Mouse (Mus musculus): ENCODE measurements around the gene Phf12. TPM values are rescaled to one million over a fixed set of nuclear protein-coding genes. Genes with fewer than 3 reads are reported as not detected.
A peak's percentile ranks its signal among the peaks of the same experiment; 100 is the strongest.

Phf12 gene
- polyA plus RNA-seq, 1 experiment = 21.9 TPM

GRCm38 (mm10) chr11:78053078-78053477 is 70.5 kb downstream of the Phf12 start:
- no peaks in the 10 kb centered on the region for H3K79me3 ChIP-seq (ENCODE audit: low read depth)
- peaks cover 16% of the 10 kb centered on the region for H3K36me3 ChIP-seq (ENCODE audit: control insufficient read depth, insufficient read depth)
- H3ac ChIP-seq (ENCODE audit: control insufficient read depth, insufficient read length, low read depth) = no peak overlapping the region
- no peaks in the 10 kb centered on the region for H3K27me3 ChIP-seq (ENCODE audit: control insufficient read depth, insufficient read depth, insufficient read length)
- TF ChIP-seq CTCF (IDR thresholded peaks at IDR 0.05; ENCODE audit: control insufficient read depth, insufficient read depth, insufficient read length) = no peak
- no peak for TF ChIP-seq CEBPB (IDR thresholded peaks at IDR 0.05; ENCODE audit: low read depth)
- TF ChIP-seq MYOG (IDR thresholded peaks at IDR 0.05; ENCODE audit: control insufficient read depth, extremely low read depth, insufficient read length) = no peak
- no peak for TF ChIP-seq USF1 (IDR thresholded peaks at IDR 0.05; ENCODE audit: low read depth)
- TF ChIP-seq FOSL1 (IDR thresholded peaks at IDR 0.05; ENCODE audit: insufficient read depth, low read length, poor library complexity, severe bottlenecking) = no peak
- no peak for TF ChIP-seq MYOD1 (IDR thresholded peaks at IDR 0.05; ENCODE audit: control insufficient read depth, insufficient read length, low read depth)
- TF ChIP-seq MAX (IDR thresholded peaks at IDR 0.05) = no peak
- H3K79me2 ChIP-seq (ENCODE audit: control insufficient read depth, insufficient read depth) = no peaks in the 10 kb centered on the region
- H3K4me3 ChIP-seq (ENCODE audit: insufficient read depth, poor library complexity, severe bottlenecking) = no peak overlapping the region

GRCm38 (mm10) chr11:78056946-78057345 is 74.4 kb downstream of the Phf12 start:
- no peak overlapping the region for H3K4me3 ChIP-seq (ENCODE audit: insufficient read depth, poor library complexity, severe bottlenecking)
- H3ac ChIP-seq (ENCODE audit: control insufficient read depth, insufficient read length, low read depth) = no peak overlapping the region
- H3K79me3 ChIP-seq (ENCODE audit: low read depth) = no peaks in the 10 kb centered on the region
- no peaks in the 10 kb centered on the region for H3K27me3 ChIP-seq (ENCODE audit: control insufficient read depth, insufficient read depth, insufficient read length)
- no peaks in the 10 kb centered on the region for H3K79me2 ChIP-seq (ENCODE audit: control insufficient read depth, insufficient read depth)
- H3K36me3 ChIP-seq (ENCODE audit: control insufficient read depth, insufficient read depth) = peaks cover 17% of the 10 kb centered on the region
- TF ChIP-seq CEBPB (IDR thresholded peaks at IDR 0.05; ENCODE audit: low read depth) = no peak
- TF ChIP-seq MYOD1 (IDR thresholded peaks at IDR 0.05; ENCODE audit: control insufficient read depth, insufficient read length, low read depth) = no peak
- TF ChIP-seq MAX (IDR thresholded peaks at IDR 0.05) = no peak
- no peak for TF ChIP-seq CTCF (IDR thresholded peaks at IDR 0.05; ENCODE audit: control insufficient read depth, insufficient read depth, insufficient read length)
- no peak for TF ChIP-seq MYOG (IDR thresholded peaks at IDR 0.05; ENCODE audit: control insufficient read depth, extremely low read depth, insufficient read length)
- no peak for TF ChIP-seq FOSL1 (IDR thresholded peaks at IDR 0.05; ENCODE audit: insufficient read depth, low read length, poor library complexity, severe bottlenecking)
- TF ChIP-seq USF1 (IDR thresholded peaks at IDR 0.05; ENCODE audit: low read depth) = no peak

DNA sequence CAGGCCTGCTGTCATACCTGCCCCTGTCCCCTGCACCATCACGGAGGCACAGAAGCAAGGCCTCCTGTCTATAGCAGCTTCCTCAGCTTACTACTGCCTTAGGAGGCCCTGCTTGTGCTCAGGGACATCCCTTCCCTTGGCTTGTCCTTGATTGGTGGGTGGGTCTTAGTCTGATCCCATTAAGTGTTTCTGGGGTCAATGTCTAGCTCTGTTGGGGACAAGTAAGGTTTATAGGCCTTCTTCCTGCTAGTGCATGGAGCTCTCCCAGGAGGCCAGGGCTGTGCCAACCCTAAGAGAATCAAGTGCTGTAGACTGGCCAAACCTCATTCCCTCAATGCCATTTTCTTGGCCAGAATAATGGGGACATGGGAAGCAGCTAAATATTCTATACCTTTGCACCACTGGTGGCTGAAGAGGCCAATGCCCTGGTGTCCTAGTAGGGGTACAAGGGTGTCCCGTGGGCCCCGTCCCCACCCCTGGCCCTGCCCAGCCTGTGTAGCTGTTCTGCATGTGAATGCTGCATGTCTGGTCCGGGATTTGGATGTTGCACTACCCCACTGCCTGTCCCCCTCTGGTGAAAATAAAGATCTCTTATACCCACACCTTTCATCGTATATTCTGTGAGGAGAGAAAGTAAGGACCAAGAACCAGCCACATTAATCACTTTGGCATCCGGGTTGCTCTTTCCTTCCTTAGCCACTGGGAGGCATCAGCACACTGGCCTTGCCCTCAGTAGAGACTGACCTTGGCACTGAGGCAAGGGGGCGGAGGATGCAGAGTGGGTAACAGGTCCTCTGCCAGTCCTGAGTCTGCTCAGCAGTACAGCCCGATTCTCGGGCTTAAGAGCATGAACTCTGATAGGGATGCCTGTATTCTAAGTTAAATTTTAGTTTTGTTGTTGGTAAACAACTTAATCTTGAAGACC is 77.5 kb downstream of the Phf12 start:
- Histone ChIP-seq H3K36me3 (ENCODE audit: control insufficient read depth, insufficient read depth) (peaks cover 17% of the 10 kb centered on the region), H3ac (ENCODE audit: control insufficient read depth, insufficient read length, low read depth) (no peak overlapping the region), H3K79me2 (ENCODE audit: control insufficient read depth, insufficient read depth) (no peaks in the 10 kb centered on the region), H3K27me3 (ENCODE audit: control insufficient read depth, insufficient read depth, insufficient read length) (no peaks in the 10 kb centered on the region), H3K4me3 (ENCODE audit: insufficient read depth, poor library complexity, severe bottlenecking) (no peak overlapping the region), H3K79me3 (ENCODE audit: low read depth) (no peaks in the 10 kb centered on the region)
- no peak for TF ChIP-seq USF1 (IDR thresholded peaks at IDR 0.05; ENCODE audit: low read depth)
- no peak for TF ChIP-seq FOSL1 (IDR thresholded peaks at IDR 0.05; ENCODE audit: insufficient read depth, low read length, poor library complexity, severe bottlenecking)
- no peak for TF ChIP-seq MYOD1 (IDR thresholded peaks at IDR 0.05; ENCODE audit: control insufficient read depth, insufficient read length, low read depth)
- TF ChIP-seq MAX (IDR thresholded peaks at IDR 0.05) = no peak
- TF ChIP-seq CTCF (IDR thresholded peaks at IDR 0.05; ENCODE audit: control insufficient read depth, insufficient read depth, insufficient read length) = peak; percentile 78

DNA sequence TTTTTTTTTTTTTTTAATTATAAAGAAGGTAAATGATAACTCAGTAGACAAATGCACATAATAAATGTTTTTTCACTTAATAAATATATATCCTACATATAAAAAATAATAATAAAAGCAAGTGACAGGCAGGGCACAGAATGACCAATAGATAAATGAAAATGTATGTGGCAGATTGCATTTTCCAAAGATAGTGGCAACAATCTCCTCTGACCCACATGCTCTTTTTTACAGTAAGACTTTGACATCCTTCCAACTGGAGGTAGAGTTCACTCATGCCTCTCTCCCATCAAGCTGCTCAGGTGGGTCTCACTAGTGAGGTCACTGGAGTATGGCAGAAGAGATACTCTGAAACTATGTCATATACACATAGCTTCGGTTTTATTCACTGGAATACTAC is 80.0 kb downstream of the Phf12 start:
- no peaks in the 10 kb centered on the region for H3K79me2 ChIP-seq (ENCODE audit: control insufficient read depth, insufficient read depth)
- TF ChIP-seq MAX (IDR thresholded peaks at IDR 0.05) (no peak), MYOD1 (IDR thresholded peaks at IDR 0.05; ENCODE audit: control insufficient read depth, insufficient read length, low read depth) (no peak), CTCF (IDR thresholded peaks at IDR 0.05; ENCODE audit: control insufficient read depth, insufficient read depth, insufficient read length) (no peak), MYOG (IDR thresholded peaks at IDR 0.05; ENCODE audit: control insufficient read depth, extremely low read depth, insufficient read length) (no peak), FOSL1 (IDR thresholded peaks at IDR 0.05; ENCODE audit: insufficient read depth, low read length, poor library complexity, severe bottlenecking) (no peak), CEBPB (IDR thresholded peaks at IDR 0.05; ENCODE audit: low read depth) (no peak), USF1 (IDR thresholded peaks at IDR 0.05; ENCODE audit: low read depth) (no peak)
- H3K27me3 ChIP-seq (ENCODE audit: control insufficient read depth, insufficient read depth, insufficient read length) = no peaks in the 10 kb centered on the region
- no peak overlapping the region for H3ac ChIP-seq (ENCODE audit: control insufficient read depth, insufficient read length, low read depth)
- peaks cover 11% of the 10 kb centered on the region for H3K36me3 ChIP-seq (ENCODE audit: control insufficient read depth, insufficient read depth)
- no peak overlapping the region for H3K4me3 ChIP-seq (ENCODE audit: insufficient read depth, poor library complexity, severe bottlenecking)
- no peaks in the 10 kb centered on the region for H3K79me3 ChIP-seq (ENCODE audit: low read depth)

- no peaks in the 10 kb centered on the region for H3K79me2 ChIP-seq (ENCODE audit: control insufficient read depth, insufficient read depth)
- no peaks in the 10 kb centered on the region for H3K79me3 ChIP-seq (ENCODE audit: low read depth)
- H3ac ChIP-seq (ENCODE audit: control insufficient read depth, insufficient read length, low read depth) = no peak overlapping the region
- H3K36me3 ChIP-seq (ENCODE audit: control insufficient read depth, insufficient read depth) = no peaks in the 10 kb centered on the region
- H3K4me3 ChIP-seq (ENCODE audit: insufficient read depth, poor library complexity, severe bottlenecking) = no peak overlapping the region
- no peaks in the 10 kb centered on the region for H3K27me3 ChIP-seq (ENCODE audit: control insufficient read depth, insufficient read depth, insufficient read length)
- no peak for TF ChIP-seq MYOD1 (IDR thresholded peaks at IDR 0.05; ENCODE audit: control insufficient read depth, insufficient read length, low read depth)
- TF ChIP-seq MAX (IDR thresholded peaks at IDR 0.05) = no peak
- TF ChIP-seq FOSL1 (IDR thresholded peaks at IDR 0.05; ENCODE audit: insufficient read depth, low read length, poor library complexity, severe bottlenecking) = no peak
- TF ChIP-seq CEBPB (IDR thresholded peaks at IDR 0.05; ENCODE audit: low read depth) = no peak
- no peak for TF ChIP-seq USF1 (IDR thresholded peaks at IDR 0.05; ENCODE audit: low read depth)
- TF ChIP-seq CTCF (IDR thresholded peaks at IDR 0.05; ENCODE audit: control insufficient read depth, insufficient read depth, insufficient read length) = no peak
- TF ChIP-seq MYOG (IDR thresholded peaks at IDR 0.05; ENCODE audit: control insufficient read depth, extremely low read depth, insufficient read length) = no peak
Observed at GRCm38 (mm10) chr11:78065906-78066305, 83.4 kb downstream of the Phf12 start.
